Mouse (Mus musculus): ENCODE results near the gene Gpkow.
"Not testable (repeated sequence)": the region's sequence is repeated elsewhere in the genome, so short reads cannot be mapped to it uniquely, and the experiment has no call there.

Gene Gpkow

DNA sequence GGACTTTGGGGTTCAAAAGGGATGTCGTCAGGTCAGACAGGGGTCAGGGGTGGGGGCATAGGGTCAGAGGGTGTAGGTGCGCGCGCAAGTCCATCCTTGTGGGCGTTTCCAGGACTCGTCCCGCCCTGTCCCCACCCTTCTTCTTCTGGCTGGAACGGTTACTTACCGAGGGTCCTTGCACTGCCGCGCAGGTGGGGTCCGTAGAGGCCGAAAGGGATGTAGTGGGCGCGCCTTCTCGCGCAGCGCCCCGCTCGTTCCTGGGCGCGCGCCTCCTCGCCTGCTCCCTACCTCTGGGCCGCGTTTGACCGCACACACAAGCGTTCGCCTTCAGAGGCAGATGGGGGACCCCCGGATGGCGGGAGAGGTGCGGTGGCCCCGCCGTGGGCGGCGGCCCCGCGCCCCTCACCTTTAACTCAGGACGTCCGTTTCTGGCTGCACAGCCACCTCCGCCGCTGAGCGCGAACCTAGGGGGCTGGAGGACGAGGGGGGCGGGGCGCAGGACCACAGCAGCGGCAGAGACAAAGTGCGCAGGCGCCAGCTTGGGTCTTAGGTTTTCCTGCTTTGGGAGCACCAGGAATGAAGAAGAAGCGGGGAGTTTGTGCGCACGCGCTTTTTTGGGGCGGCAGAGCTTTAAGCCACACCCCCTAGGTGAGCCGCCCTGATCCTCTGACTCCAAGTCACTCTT lies 53.6 kb downstream of the Gpkow start, which contains the start of gene Ccdc120:
Gene Ccdc120, minus strand, starts transcription at position 474 of the 685 bp plus-strand sequence.
- peak; percentile 68 for DNase-seq

DNA sequence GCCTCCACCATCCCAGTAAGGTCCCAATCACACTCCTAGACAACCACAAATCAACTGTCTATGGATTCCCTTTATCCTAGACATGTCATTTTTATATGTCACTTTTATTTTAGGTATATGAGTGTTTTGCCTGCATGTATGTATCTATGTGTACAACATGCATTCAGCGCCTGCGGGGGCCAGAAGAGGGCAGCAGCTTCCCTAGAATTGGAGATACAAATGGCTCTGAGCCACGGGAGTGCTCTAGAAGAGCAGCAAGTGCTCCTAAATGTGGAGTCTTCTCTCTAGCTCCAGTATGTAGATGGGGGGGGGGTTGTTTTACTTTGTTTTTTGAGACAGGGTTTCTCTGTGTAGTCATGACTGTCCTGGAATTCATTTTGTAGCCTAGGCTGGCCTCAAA lies 56.7 kb downstream of the Gpkow start:
- DNase-seq = not testable (repeated sequence)
